Mouse (Mus musculus): Measurements from ENCODE around the gene 4930442H23Rik. TPM values are rescaled to one million over a fixed set of nuclear protein-coding genes. Genes with fewer than 3 reads are reported as not detected.

4930442H23Rik gene
- polyA plus RNA-seq, 1 experiment = not detected

- DNase-seq (ENCODE audit: low read depth) = no peak
Measured at GRCm38 (mm10) chr10:81196470-81197065, 12.9 kb upstream of the 4930442H23Rik start.

GRCm38 (mm10) chr10:81195300-81195699 is 11.7 kb upstream of the 4930442H23Rik start:
- TF ChIP-seq CTCF (IDR thresholded peaks at IDR 0.05; ENCODE audit: borderline replicate concordance, extremely low read depth, insufficient read depth, insufficient read length) = no peak
- TF ChIP-seq POLR2A (IDR thresholded peaks at IDR 0.05; ENCODE audit: borderline replicate concordance, extremely low read depth, insufficient read depth, insufficient read length, poor library complexity, severe bottlenecking) = no peak
- DNase-seq (ENCODE audit: low read depth) = no peak

More at GRCm38 (mm10) chr10:81196470-81197065, 12.9 kb upstream of the 4930442H23Rik start:
- TF ChIP-seq POLR2A (IDR thresholded peaks at IDR 0.05; ENCODE audit: borderline replicate concordance, extremely low read depth, insufficient read depth, insufficient read length, poor library complexity, severe bottlenecking) (no peak), CTCF (IDR thresholded peaks at IDR 0.05; ENCODE audit: borderline replicate concordance, extremely low read depth, insufficient read depth, insufficient read length) (no peak)

DNA sequence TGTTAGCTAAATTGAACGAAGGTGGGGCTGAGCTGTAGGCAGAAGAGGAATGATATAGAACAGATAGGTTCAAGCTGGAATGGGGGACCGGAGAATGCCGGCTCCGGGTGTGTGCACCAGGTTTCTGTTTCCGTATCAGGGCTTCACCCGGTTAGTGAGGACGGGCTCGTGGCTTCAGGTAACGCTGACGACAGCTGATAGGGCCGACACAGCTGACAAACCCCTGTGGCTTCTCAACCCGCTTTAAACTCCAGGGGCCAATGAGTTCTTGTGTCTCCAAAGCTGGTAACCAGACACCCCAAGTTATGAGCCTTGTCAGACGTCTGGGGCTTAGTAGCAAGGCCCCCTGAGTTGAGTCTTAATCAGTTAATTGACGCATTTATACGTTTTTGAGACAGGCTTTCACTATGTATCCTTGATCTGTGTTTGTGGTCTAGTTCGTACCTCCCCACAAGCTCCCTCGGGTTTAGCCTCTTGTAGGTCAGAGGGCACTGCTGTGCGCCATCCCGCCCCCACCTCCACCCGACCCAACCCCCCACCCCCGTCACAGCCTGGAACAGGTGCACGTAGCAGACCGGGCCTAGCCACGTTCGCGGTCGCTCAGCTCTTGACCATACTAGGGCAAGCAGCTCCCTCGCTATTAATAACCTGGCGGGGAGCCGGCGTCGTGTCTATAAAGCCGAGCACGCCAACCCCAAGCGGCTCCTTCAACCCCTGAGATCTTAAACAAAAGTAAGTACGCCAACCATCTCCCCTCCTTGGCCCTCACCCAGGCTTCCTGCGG is 10.5 kb upstream of the 4930442H23Rik start:
- TF ChIP-seq POLR2A (IDR thresholded peaks at IDR 0.05; ENCODE audit: borderline replicate concordance, extremely low read depth, insufficient read depth, insufficient read length, poor library complexity, severe bottlenecking) (no peak), CTCF (IDR thresholded peaks at IDR 0.05; ENCODE audit: borderline replicate concordance, extremely low read depth, insufficient read depth, insufficient read length) (no peak)
- no peak for DNase-seq (ENCODE audit: low read depth)

DNA sequence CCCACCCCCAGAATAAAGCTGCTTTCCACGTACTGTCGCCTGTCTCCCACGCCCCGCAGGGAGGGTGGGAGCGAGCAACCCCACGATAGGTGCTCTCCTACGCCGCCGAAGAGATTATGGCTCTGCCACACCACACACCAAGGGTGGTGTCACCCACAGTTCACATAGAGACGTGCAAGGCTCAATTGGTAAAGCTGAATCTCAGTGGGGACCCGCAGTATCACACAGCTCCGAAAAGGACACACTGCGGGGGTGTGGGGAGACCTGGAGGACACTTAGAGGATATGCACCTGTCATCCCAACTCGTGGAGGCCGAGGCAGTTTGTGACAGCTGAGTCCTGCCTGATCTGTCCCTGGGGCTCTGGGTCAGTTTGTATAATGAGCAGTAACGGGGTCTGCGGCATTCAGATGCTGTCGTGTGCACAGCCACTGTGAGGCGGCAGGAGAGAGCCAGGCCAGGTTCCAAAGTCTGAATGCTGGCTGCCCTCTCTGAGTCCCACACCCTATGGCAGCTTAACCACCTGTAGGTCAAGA is 9.4 kb upstream of the 4930442H23Rik start:
- no peak for TF ChIP-seq CTCF (IDR thresholded peaks at IDR 0.05; ENCODE audit: borderline replicate concordance, extremely low read depth, insufficient read depth, insufficient read length)
- no peak for TF ChIP-seq POLR2A (IDR thresholded peaks at IDR 0.05; ENCODE audit: borderline replicate concordance, extremely low read depth, insufficient read depth, insufficient read length, poor library complexity, severe bottlenecking)
- peak; percentile 57 for DNase-seq (ENCODE audit: low read depth)

DNA sequence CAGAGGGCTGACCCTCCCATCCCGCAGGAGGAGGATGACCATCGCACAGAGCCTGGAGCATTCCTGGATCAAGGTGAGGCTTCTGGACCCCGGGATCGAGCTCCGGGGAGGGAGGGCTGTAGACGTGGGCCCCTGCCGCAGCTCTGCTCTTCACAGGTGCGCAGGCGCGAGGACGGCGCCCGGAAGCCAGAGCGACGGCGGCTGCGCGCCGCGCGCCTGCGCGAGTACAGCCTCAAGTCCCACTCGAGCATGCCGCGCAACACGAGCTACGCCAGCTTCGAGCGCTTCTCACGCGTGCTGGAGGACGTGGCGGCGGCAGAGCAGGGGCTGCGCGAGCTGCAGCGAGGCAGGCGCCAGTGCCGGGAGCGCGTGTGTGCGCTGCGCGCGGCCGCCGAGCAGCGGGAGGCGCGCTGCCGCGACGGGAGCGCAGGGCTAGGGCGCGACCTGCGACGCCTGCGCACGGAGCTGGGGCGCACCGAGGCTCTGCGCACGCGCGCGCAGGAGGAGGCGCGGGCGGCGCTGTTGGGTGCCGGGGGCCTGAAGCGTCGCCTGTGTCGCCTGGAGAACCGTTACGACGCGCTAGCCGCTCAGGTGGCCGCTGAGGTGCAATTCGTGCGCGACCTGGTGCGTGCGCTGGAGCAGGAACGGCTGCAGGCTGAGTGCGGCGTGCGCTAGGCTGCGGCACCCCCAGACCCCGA is 8.8 kb upstream of the 4930442H23Rik start:
- DNase-seq (ENCODE audit: low read depth) = peak; percentile 95
- TF ChIP-seq CTCF (IDR thresholded peaks at IDR 0.05; ENCODE audit: borderline replicate concordance, extremely low read depth, insufficient read depth, insufficient read length) = no peak
- TF ChIP-seq POLR2A (IDR thresholded peaks at IDR 0.05; ENCODE audit: borderline replicate concordance, extremely low read depth, insufficient read depth, insufficient read length, poor library complexity, severe bottlenecking) = peak; percentile 64

GRCm38 (mm10) chr10:81191342-81191982 is 7.8 kb upstream of the 4930442H23Rik start:
- DNase-seq (ENCODE audit: low read depth) = no peak
- TF ChIP-seq CTCF (IDR thresholded peaks at IDR 0.05; ENCODE audit: borderline replicate concordance, extremely low read depth, insufficient read depth, insufficient read length) (no peak), POLR2A (IDR thresholded peaks at IDR 0.05; ENCODE audit: borderline replicate concordance, extremely low read depth, insufficient read depth, insufficient read length, poor library complexity, severe bottlenecking) (no peak)

DNA sequence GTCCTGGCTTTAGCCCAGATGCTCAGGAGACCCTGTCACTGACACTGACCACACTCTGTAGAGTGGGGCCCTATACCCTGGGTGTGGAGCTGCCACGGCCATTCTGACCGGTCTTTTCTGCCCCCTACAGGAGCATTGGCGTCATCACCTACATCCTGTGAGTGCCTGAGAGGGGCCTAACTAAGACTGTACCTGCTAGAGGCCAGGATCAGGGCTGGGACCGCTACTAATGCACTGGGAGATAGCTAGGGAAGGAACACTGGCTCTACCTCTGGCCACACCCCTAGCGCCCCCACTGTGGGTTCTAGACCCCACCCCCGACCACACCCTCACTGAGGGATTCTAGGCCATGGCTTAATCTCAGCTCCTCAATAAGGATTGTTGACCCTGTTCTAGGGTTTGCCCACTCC is 7.3 kb upstream of the 4930442H23Rik start:
- DNase-seq (ENCODE audit: low read depth) = no peak
- TF ChIP-seq POLR2A (IDR thresholded peaks at IDR 0.05; ENCODE audit: borderline replicate concordance, extremely low read depth, insufficient read depth, insufficient read length, poor library complexity, severe bottlenecking) = no peak
- TF ChIP-seq CTCF (IDR thresholded peaks at IDR 0.05; ENCODE audit: borderline replicate concordance, extremely low read depth, insufficient read depth, insufficient read length) = peak; percentile 35

GRCm38 (mm10) chr10:81190236-81190911 is 6.7 kb upstream of the 4930442H23Rik start:
- DNase-seq (ENCODE audit: low read depth) = no peak
- TF ChIP-seq CTCF (IDR thresholded peaks at IDR 0.05; ENCODE audit: borderline replicate concordance, extremely low read depth, insufficient read depth, insufficient read length) (peak; percentile 48; the same call in 1 of the 2 replicates), POLR2A (IDR thresholded peaks at IDR 0.05; ENCODE audit: borderline replicate concordance, extremely low read depth, insufficient read depth, insufficient read length, poor library complexity, severe bottlenecking) (no peak)

DNA sequence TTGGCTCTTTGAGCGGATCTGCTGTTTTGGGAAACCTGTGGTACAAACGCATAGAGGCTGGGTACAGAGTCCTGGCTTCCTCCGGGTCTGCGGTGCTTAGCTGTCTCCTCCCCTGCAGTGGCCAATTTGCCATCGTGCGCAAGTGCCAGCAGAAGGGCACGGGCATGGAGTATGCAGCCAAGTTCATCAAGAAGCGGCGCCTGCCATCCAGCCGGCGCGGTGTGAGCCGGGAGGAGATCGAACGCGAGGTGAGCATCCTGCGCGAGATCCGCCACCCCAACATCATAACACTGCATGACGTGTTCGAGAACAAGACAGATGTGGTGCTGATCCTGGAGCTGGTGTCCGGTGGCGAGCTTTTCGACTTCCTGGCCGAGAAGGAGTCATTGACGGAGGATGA is 6.2 kb upstream of the 4930442H23Rik start:
- no peak for DNase-seq (ENCODE audit: low read depth)
- TF ChIP-seq CTCF (IDR thresholded peaks at IDR 0.05; ENCODE audit: borderline replicate concordance, extremely low read depth, insufficient read depth, insufficient read length) = no peak
- no peak for TF ChIP-seq POLR2A (IDR thresholded peaks at IDR 0.05; ENCODE audit: borderline replicate concordance, extremely low read depth, insufficient read depth, insufficient read length, poor library complexity, severe bottlenecking)

DNA sequence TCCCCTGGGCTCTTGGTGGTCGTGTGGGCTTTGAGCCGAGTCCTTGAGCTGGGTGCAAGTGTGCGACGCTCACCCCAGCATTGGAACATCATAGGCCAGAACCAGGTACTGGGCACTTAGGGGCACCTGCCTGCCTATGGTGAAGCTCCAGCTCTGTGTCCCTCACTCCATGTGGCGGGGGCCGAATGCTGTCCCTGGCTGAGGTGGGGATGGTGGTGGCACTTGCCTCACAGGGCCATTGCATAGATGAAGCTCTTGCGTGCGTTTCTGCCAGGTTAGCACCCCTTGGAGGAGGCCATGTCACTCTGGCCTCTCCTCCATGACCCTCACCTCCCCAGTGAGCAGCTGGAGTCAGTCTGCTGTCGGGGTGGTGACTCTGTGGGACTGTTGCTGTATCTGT is 3.5 kb upstream of the 4930442H23Rik start:
- DNase-seq (ENCODE audit: low read depth) = no peak
- no peak for TF ChIP-seq POLR2A (IDR thresholded peaks at IDR 0.05; ENCODE audit: borderline replicate concordance, extremely low read depth, insufficient read depth, insufficient read length, poor library complexity, severe bottlenecking)
- no peak for TF ChIP-seq CTCF (IDR thresholded peaks at IDR 0.05; ENCODE audit: borderline replicate concordance, extremely low read depth, insufficient read depth, insufficient read length)

Data from brain, embryonic 14.5 days (tissue).